23 mouse cellular contexts compared by ENCODE assay signal in genomic region chr14:50991037-50991436, GRCm38 (mm10). TPM values are rescaled to one million over a fixed set of nuclear protein-coding genes. Genes with fewer than 3 reads are reported as not detected.
A peak's percentile ranks its signal among the peaks of the same experiment; 100 is the strongest.
DNase-seq lines count a peak whose midpoint lies in the region; ATAC-seq and TF ChIP-seq lines count a peak whose summit lies in the region.
"Had no signal": no experiment of that assay in that cellular context is flagged by ENCODE, and none has a peak within 500 bp of the region (broad histone marks: within the 10 kb centered on the region; RNA-seq: fewer than 3 reads in every experiment).

No protein-coding gene starts in this region.

- TF ChIP-seq EP300 in liver, postnatal 0 days (IDR thresholded peaks at IDR 0.05; ENCODE audit: low read depth), result no peak

- H3K4me3 ChIP-seq in liver, postnatal 0 days (ENCODE audit: low read depth, low read length), result no peak overlapping the region
- H3K4me3 ChIP-seq: embryonic facial prominence, embryonic 15.5 days; heart, embryonic 15.5 days; hindbrain, embryonic 12.5 days; limb, embryonic 10.5 days; neural tube, embryonic 12.5 days had no signal

- H3K36me3 ChIP-seq in liver, postnatal 0 days (replicated peaks; ENCODE audit: insufficient read depth, low read length), result no peaks in the 10 kb centered on the region
- H3K36me3 ChIP-seq: embryonic facial prominence, embryonic 15.5 days; heart, embryonic 15.5 days; hindbrain, embryonic 12.5 days; limb, embryonic 10.5 days; neural tube, embryonic 12.5 days had no signal

- TF ChIP-seq CTCF in liver, postnatal 0 days (IDR thresholded peaks at IDR 0.05; ENCODE audit: low read depth), result no peak

- H3K9me3 ChIP-seq in liver, postnatal 0 days (ENCODE audit: low read length), result no peaks in the 10 kb centered on the region
- H3K9me3 ChIP-seq: embryonic facial prominence, embryonic 15.5 days; heart, embryonic 15.5 days; hindbrain, embryonic 12.5 days; limb, embryonic 10.5 days; neural tube, embryonic 12.5 days had no signal

- peak; percentile 12 for DNase-seq in heart, adult 11 months
- DNase-seq in heart, postnatal 25 days (ENCODE audit: low spot score), result no peak
- DNase-seq in liver, postnatal 0 days, result no peak
- no peak for DNase-seq in liver
- DNase-seq in kidney, postnatal 14 days, result peak; percentile 50
- no peak for DNase-seq in thymus, postnatal 36 days
- DNase-seq in spleen, adult 18-20 months, result no peak
- DNase-seq: adrenal gland, postnatal 10 days; cerebellum, adult 9-10 months; gastrocnemius, postnatal 36 days; lung, adult 18-20 months; lung, postnatal 36 days; thymus, postnatal 14 days had no signal

- ATAC-seq in liver, postnatal 0 days, result peak; percentile 73
- peak; percentile 39 to 58; a peak in 3 of 4 replicates for ATAC-seq in hematopoietic stem cell, adult 5-6 weeks (replicated peaks in 1 of 2; ENCODE audit: insufficient read depth in 1 of 2, low FRiP score in 2 of 2, low TSS enrichment in 1 of 2, low read depth in 1 of 2, poor library complexity in 2 of 2, severe bottlenecking in 2 of 2)
- ATAC-seq: midbrain, embryonic 16.5 days had no signal

- WGBS in liver, postnatal 0 days (ENCODE audit: insufficient replicate concordance), result 62% methylated on average over 3 of the region's 3 CpGs

- intact Hi-C loops in heart, postnatal 25 days (cut with DNase I), result no loop called here

- H3K4me2 ChIP-seq in liver, postnatal 0 days (ENCODE audit: low read depth, low read length), result peak overlapping the region; percentile 7
- H3K4me2 ChIP-seq: embryonic facial prominence, embryonic 15.5 days; heart, embryonic 15.5 days; hindbrain, embryonic 12.5 days; neural tube, embryonic 12.5 days had no signal

- no peak overlapping the region for H3K9ac ChIP-seq in liver, postnatal 0 days (replicated peaks)
- H3K9ac ChIP-seq: embryonic facial prominence, embryonic 15.5 days; heart, embryonic 15.5 days; hindbrain, embryonic 12.5 days; neural tube, embryonic 12.5 days had no signal

- H3K4me1 ChIP-seq in liver, postnatal 0 days (ENCODE audit: insufficient read depth), result peaks cover 5% of the 10 kb centered on the region
- H3K4me1 ChIP-seq: embryonic facial prominence, embryonic 15.5 days; heart, embryonic 15.5 days; hindbrain, embryonic 12.5 days; limb, embryonic 10.5 days; neural tube, embryonic 12.5 days had no signal

- H3K27me3 ChIP-seq in liver, postnatal 0 days (ENCODE audit: insufficient read depth, low read length), result no peaks in the 10 kb centered on the region
- H3K27me3 ChIP-seq: embryonic facial prominence, embryonic 15.5 days; heart, embryonic 15.5 days; hindbrain, embryonic 12.5 days; neural tube, embryonic 12.5 days had no signal

- 0 out of 2 replicates have a peak overlapping the region, but pooled peaks have one; percentile 29 for H3K27ac ChIP-seq in liver, postnatal 0 days (ENCODE audit: low read depth)
- H3K27ac ChIP-seq: embryonic facial prominence, embryonic 15.5 days; heart, embryonic 15.5 days; hindbrain, embryonic 12.5 days; limb, embryonic 10.5 days; neural tube, embryonic 12.5 days had no signal

RNA-seq across cellular contexts. Expression of gene Rnase10, which starts 16.5 kb away (rescaled TPM):
- under 1 TPM in 1 of 2 experiments, not detected in 1; 0.39 TPM for total RNA-seq in heart, postnatal 25 days (2021)
- not detected in 2 replicates for polyA plus RNA-seq in liver, postnatal 0 days (2015; fragmentation: Nextera tagmentation; extraction: Ambion mirVana)
- not detected in 2 replicates for total RNA-seq in hematopoietic stem cell, adult 5-6 weeks (2017)
- total RNA-seq: gastrocnemius, postnatal 36 days had no signal
- polyA plus RNA-seq: forebrain, embryonic 11.5 days; hindbrain, embryonic 12.5 days; limb, embryonic 10.5 days; midbrain, embryonic 16.5 days; neural tube, embryonic 12.5 days; stomach, embryonic 14.5 days had no signal

RNA-seq across cellular contexts. Expression of gene Pnp2, which starts 35.2 kb away (rescaled TPM):
- total RNA-seq in heart, postnatal 25 days (2021), result under 1 TPM; 0.61 to 0.75 TPM
- 7.1 and 7.3 TPM in 2 replicates for polyA plus RNA-seq in liver, postnatal 0 days (2015; fragmentation: Nextera tagmentation; extraction: Ambion mirVana)
- total RNA-seq in hematopoietic stem cell, adult 5-6 weeks (2017), result 3.5 and 4.7 TPM in 2 replicates
- polyA plus RNA-seq: stomach, embryonic 14.5 days had no signal

RNA-seq across cellular contexts. Expression of gene Gm49342, which starts 46.7 kb away (rescaled TPM):
- 10 to 100 TPM; 12.6 TPM for total RNA-seq in heart, postnatal 25 days (2021)
- polyA plus RNA-seq in liver, postnatal 0 days (2015; fragmentation: Nextera tagmentation; extraction: Ambion mirVana), result not detected in 2 replicates
- total RNA-seq in hematopoietic stem cell, adult 5-6 weeks (2017), result 45.7 and 69.8 TPM in 2 replicates
- polyA plus RNA-seq: embryonic facial prominence, embryonic 15.5 days; forebrain, embryonic 11.5 days; heart, embryonic 15.5 days; hindbrain, embryonic 12.5 days; limb, embryonic 10.5 days; midbrain, embryonic 16.5 days; neural tube, embryonic 12.5 days; stomach, embryonic 14.5 days had no signal

RNA-seq across cellular contexts. Expression of gene Rnase9, which starts 50.6 kb away (rescaled TPM):
- not detected for total RNA-seq in heart, postnatal 25 days (2021)
- not detected in 2 replicates for polyA plus RNA-seq in liver, postnatal 0 days (2015; fragmentation: Nextera tagmentation; extraction: Ambion mirVana)
- not detected in 2 replicates for total RNA-seq in hematopoietic stem cell, adult 5-6 weeks (2017)
- total RNA-seq: adrenal gland, postnatal 10 days; gastrocnemius, postnatal 36 days; left cerebral cortex, adult 18-20 months had no signal
- polyA plus RNA-seq: embryonic facial prominence, embryonic 15.5 days; forebrain, embryonic 11.5 days; heart, embryonic 15.5 days; hindbrain, embryonic 12.5 days; limb, embryonic 10.5 days; midbrain, embryonic 16.5 days; neural tube, embryonic 12.5 days; stomach, embryonic 14.5 days had no signal

RNA-seq across cellular contexts. Expression of gene Rnase11, which starts 58.9 kb away (rescaled TPM):
- total RNA-seq in heart, postnatal 25 days (2021), result not detected
- not detected in 2 replicates for polyA plus RNA-seq in liver, postnatal 0 days (2015; fragmentation: Nextera tagmentation; extraction: Ambion mirVana)
- total RNA-seq in hematopoietic stem cell, adult 5-6 weeks (2017), result not detected in 2 replicates
- total RNA-seq: adrenal gland, postnatal 10 days; gastrocnemius, postnatal 36 days; left cerebral cortex, adult 18-20 months had no signal
- polyA plus RNA-seq: embryonic facial prominence, embryonic 15.5 days; forebrain, embryonic 11.5 days; heart, embryonic 15.5 days; hindbrain, embryonic 12.5 days; limb, embryonic 10.5 days; midbrain, embryonic 16.5 days; neural tube, embryonic 12.5 days; stomach, embryonic 14.5 days had no signal

Comparison
In these comparisons a context has a peak if more than half of its experiments do, and no peak if none do; other contexts are left out.
1. DNase-seq: peak in heart, adult 11 months (single experiment) and kidney, postnatal 14 days (single experiment); none in heart, postnatal 25 days (single experiment), liver, postnatal 0 days (single experiment), liver (single experiment), thymus, postnatal 36 days (0 of 2) and spleen, adult 18-20 months (0 of 2).